Mouse (Mus musculus) E14TG2a.4 (cell line): ENCODE results near the gene Gm35549.
"Not testable (repeated sequence)": the region's sequence is repeated elsewhere in the genome, so short reads cannot be mapped to it uniquely, and the experiment has no call there.

Experiments used
- H3K27me3 ChIP-seq: 2 replicates; pipeline ENCODE4 v1.6.1; 2014; ENCODE audit warnings: low read length, control low read depth; ENCODE audit not compliant: insufficient read depth
- H3K36me3 ChIP-seq: 2 replicates; pipeline ENCODE4 v1.6.1; 2014; ENCODE audit warnings: low read length, control low read depth; ENCODE audit not compliant: insufficient read depth
- H3K4me1 ChIP-seq: replicated peaks from 2 replicates; pipeline ENCODE4 v1.6.1; 2014; ENCODE audit warnings: low read depth, low read length, control low read depth
- H3K4me3 ChIP-seq: replicated peaks from 2 replicates; pipeline ENCODE4 v1.5.1; 2014; ENCODE audit warnings: mild to moderate bottlenecking, low read length
- H3K9me3 ChIP-seq: 2 replicates; pipeline ENCODE4 v1.6.1; 2014; ENCODE audit warnings: low read length, control low read depth
- CTCF ChIP-seq: conservative IDR thresholded peaks from 2 replicates; pipeline ENCODE4 v1.5.1; 2014; ENCODE audit warnings: low read length
- NANOG ChIP-seq: IDR thresholded peaks from 2 replicates; pipeline ENCODE4 v1.6.1; 2014; ENCODE audit warnings: borderline replicate concordance, low read length, mixed read lengths
- POU5F1 ChIP-seq: IDR thresholded peaks from 2 replicates; pipeline ENCODE4 v1.6.1; 2014; ENCODE audit warnings: low read length, borderline replicate concordance

The Gm35549 gene

DNA sequence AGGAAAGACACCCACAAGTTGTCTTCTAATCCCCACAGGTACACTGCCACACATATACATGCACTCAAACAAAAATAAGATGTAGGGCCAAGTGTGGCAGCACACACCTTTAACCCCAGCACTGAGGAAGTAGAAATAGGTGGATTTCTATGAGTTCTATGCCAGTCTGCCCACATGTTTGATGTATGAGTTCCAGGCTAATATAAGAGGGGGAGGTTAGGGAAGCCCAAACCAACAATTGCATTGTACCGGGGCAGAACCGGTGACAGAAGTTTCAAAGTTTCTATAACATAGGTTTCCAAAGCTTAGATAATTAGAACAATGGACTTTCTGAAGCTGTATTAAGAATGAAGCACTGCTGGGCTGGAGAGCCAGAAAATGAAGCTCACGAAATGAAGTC is 21.0 kb upstream of the Gm35549 start:
- H3K27me3 ChIP-seq = peaks cover 2% of the 10 kb centered on the region; the same call in 1 of the 2 replicates
- peak overlapping the region; percentile 88 for H3K4me3 ChIP-seq
- TF ChIP-seq CTCF (no peak), NANOG (no peak), POU5F1 (no peak)
- H3K36me3 ChIP-seq = peaks cover 40% of the 10 kb centered on the region
- H3K4me1 ChIP-seq = peaks cover 8% of the 10 kb centered on the region; the same call in 1 of the 2 replicates
- H3K9me3 ChIP-seq = peaks cover 60% of the 10 kb centered on the region

DNA sequence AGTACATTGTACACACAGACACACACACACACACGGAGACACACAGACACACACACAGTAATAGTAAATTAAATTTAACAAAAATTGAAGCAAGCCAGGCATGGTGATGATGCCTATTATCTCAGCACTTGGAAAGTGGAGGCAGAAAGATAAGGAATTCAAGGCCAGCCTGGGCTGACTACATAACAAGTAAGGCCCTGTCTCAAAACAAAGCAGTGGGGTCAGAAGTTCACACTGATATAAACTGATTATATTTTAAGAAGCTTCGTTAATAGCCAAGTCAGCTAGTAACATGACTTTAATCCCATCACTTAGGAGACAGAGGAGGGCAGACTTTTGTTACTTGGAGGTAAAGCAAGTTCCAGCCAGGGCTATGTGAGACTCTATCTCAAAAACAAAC is 19.9 kb upstream of the Gm35549 start:
- no peaks in the 10 kb centered on the region for H3K27me3 ChIP-seq
- no peak for TF ChIP-seq NANOG
- TF ChIP-seq CTCF = no peak
- TF ChIP-seq POU5F1 = no peak
- peaks cover 51% of the 10 kb centered on the region for H3K36me3 ChIP-seq
- peaks cover 8% of the 10 kb centered on the region; the same call in 1 of the 2 replicates for H3K4me1 ChIP-seq
- no peak overlapping the region for H3K4me3 ChIP-seq
- H3K9me3 ChIP-seq = peaks cover 71% of the 10 kb centered on the region

DNA sequence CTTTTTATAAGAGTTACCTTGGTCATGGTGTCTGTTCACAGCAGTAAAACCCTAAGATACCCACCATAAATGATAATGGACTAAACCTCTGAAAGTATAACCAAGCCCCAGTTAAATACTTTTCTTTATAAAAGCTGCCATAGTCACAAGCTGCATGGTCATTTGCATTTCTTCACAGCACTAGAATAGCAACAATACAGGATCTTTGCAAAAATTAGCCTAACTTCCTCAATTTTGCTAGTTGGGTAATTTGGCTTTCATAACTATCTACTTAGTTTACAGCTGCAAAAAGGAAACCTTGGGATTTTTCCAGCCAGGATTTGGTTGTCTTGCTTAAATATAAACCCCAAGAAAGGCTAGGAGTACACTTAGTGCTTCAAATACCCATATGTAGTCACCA is 16.9 kb upstream of the Gm35549 start:
- Histone ChIP-seq H3K4me3 (0 out of 2 replicates have a peak overlapping the region, but pooled peaks have one; percentile 7), H3K27me3 (no peaks in the 10 kb centered on the region), H3K36me3 (peaks cover 79% of the 10 kb centered on the region), H3K9me3 (peaks cover 88% of the 10 kb centered on the region), H3K4me1 (peaks cover 4% of the 10 kb centered on the region; the same call in 1 of the 2 replicates)
- TF ChIP-seq NANOG (no peak), CTCF (no peak), POU5F1 (no peak)

DNA sequence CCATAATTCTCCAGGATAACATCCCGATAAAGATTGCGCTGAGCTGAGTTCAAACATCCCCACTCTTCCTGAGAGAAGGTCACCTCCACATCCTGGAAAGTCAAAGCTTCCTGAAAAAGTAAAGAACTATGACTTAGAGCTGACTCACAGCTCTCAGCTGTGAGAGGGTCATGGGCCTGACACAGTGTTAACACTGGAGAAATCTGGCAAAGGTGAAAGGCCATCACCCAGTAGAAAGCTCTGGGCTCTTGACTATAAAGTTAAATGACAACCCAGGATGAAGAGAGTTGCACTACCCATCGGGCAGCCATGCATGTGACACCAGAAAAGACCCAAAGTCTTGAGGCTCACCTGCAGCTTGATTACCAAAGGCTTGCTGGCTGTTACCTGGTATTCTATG is 12.9 kb upstream of the Gm35549 start:
- H3K9me3 ChIP-seq = peaks cover 69% of the 10 kb centered on the region
- H3K36me3 ChIP-seq = peaks cover 96% of the 10 kb centered on the region
- no peaks in the 10 kb centered on the region for H3K27me3 ChIP-seq
- H3K4me3 ChIP-seq = no peak overlapping the region
- TF ChIP-seq CTCF = no peak
- TF ChIP-seq NANOG = no peak
- no peak for TF ChIP-seq POU5F1
- H3K4me1 ChIP-seq = no peaks in the 10 kb centered on the region

DNA sequence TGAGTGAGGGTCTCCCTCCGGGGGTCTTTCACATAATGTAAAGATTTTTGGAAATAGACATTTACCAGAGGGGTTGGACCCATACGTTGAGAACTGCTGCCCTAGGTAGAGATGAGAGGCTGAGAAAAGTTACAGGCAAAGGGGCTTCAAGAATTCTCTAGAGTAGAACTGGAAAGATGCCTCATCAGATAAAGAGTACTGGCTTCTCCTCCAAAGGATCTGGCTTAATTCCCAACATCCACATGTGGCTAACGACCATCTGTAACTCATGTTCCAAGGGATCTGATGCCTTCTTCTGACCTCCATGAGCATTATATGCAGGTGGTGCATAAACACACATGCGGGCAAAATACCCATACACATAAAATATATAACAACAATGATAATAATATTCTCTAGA is 11.8 kb upstream of the Gm35549 start:
- peaks cover 96% of the 10 kb centered on the region for H3K36me3 ChIP-seq
- no peaks in the 10 kb centered on the region for H3K27me3 ChIP-seq
- H3K4me3 ChIP-seq = no peak overlapping the region
- no peaks in the 10 kb centered on the region for H3K4me1 ChIP-seq
- H3K9me3 ChIP-seq = peaks cover 58% of the 10 kb centered on the region
- TF ChIP-seq CTCF (no peak), NANOG (no peak), POU5F1 (no peak)

DNA sequence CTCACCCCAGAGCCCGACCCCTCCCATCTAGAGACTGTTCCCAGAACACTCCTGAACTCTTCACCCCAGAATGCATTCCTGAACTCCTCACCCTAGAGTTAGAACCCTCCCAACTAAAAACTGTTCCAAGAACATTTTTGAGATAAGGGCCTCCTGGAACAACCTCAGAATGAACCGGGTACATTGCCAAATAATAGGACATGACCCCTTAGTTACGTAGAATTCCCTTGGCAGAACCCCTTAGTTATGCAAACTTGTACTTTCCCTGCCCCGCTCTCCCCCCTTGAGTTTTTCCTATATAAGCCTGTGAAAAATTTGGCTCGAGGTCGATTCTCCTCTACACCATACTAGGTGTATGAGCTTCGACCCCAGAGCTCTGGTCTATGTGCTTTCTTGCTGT is 11.3 kb upstream of the Gm35549 start:
- peaks cover 96% of the 10 kb centered on the region for H3K36me3 ChIP-seq
- H3K4me1 ChIP-seq, H3K4me3 ChIP-seq, H3K27me3 ChIP-seq: not testable (repeated sequence)
- peaks cover 54% of the 10 kb centered on the region for H3K9me3 ChIP-seq

DNA sequence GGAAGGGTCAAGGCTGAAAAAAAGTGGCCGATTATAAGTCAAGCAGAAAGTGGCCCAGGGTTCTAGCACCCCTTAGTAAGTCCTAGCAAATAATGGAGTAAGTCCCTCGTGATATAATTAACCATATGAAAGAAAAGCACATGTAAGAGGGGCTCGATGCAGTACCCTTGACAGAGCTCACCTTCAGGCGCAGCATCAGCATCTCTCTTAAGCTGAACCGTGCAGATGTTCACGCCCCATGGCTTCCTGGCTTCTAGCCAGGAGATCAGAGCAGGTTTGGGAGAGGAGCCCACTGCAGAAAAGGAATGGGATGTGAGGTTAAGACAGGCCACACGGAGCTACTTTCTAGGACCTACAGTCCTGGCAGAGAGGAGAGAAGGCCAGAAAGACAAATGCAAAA is 10.7 kb upstream of the Gm35549 start:
- TF ChIP-seq POU5F1 (no peak), CTCF (no peak), NANOG (no peak)
- Histone ChIP-seq H3K9me3 (peaks cover 47% of the 10 kb centered on the region), H3K4me1 (no peaks in the 10 kb centered on the region), H3K36me3 (peaks cover 96% of the 10 kb centered on the region), H3K4me3 (no peak overlapping the region), H3K27me3 (no peaks in the 10 kb centered on the region)

DNA sequence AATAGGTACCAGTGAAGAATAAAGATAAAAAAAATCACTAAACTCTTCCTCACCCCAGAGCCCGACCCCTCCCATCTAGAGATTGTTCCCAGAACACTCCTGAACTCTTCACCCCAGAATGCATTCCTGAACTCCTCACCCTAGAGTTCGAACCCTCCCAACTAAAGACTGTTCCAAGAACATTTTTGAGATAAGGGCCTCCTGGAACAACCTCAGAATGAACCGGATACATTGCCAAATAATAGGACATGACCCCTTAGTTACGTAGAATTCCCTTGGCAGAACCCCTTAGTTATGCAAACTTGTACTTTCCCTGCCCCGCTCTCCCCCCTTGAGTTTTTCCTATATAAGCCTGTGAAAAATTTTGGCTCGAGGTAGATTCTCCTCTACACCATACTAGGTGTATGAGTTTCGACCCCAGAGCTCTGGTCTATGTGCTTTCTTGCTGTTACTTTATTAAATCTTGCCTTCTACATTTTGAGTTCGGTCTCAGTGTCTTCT is 4.0 kb upstream of the Gm35549 start:
- H3K4me3 ChIP-seq, H3K4me1 ChIP-seq, H3K27me3 ChIP-seq: not testable (repeated sequence)
- Histone ChIP-seq H3K36me3 (peaks cover 37% of the 10 kb centered on the region), H3K9me3 (peaks cover 11% of the 10 kb centered on the region; the same call in 1 of the 2 replicates)

DNA sequence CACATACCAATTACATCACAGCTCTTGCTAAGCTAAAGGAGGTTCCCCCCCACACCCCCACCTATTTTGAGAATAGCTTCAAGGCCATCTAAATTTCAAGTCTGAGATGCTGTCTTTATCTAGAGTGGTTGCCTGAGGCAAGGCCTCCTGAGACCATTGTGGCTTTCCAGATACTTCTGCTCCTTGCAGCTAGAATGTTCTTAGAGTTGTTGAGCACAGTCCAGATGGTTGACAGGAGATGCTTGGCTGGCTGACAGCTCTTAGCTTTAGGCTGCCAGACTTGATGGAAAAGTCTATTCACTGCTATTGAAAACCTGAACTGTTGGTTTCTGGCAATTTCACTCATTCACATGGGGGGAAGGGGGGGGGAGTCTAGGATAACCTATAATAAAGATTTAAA is 2.3 kb upstream of the Gm35549 start:
- no peak overlapping the region for H3K4me3 ChIP-seq
- peaks cover 11% of the 10 kb centered on the region; the same call in 1 of the 2 replicates for H3K9me3 ChIP-seq
- peaks cover 20% of the 10 kb centered on the region for H3K36me3 ChIP-seq
- H3K4me1 ChIP-seq = no peaks in the 10 kb centered on the region
- no peak for TF ChIP-seq CTCF
- H3K27me3 ChIP-seq = no peaks in the 10 kb centered on the region
